Mouse (Mus musculus) C2C12 (cell line): Measurements from ENCODE around the gene Ttc9.

ENCODE experiments used
- CEBPB ChIP-seq: IDR thresholded peaks from one replicate; pipeline ENCODE4 v1.6.1; 2011; ENCODE audit warnings: low read depth, mild to moderate bottlenecking, control low read depth, moderate library complexity
- CTCF ChIP-seq: IDR thresholded peaks from one replicate; pipeline ENCODE4 v1.5.1; 2011; ENCODE audit not compliant: control insufficient read depth, insufficient read depth, insufficient read length
- FOSL1 ChIP-seq: IDR thresholded peaks from one replicate; pipeline ENCODE4 v1.8.0; 2011; ENCODE audit warnings: mild to moderate bottlenecking, low read length; ENCODE audit not compliant: poor library complexity, insufficient read depth, severe bottlenecking
- MAX ChIP-seq: IDR thresholded peaks from one replicate; pipeline ENCODE4 v1.6.1; 2011; ENCODE audit warnings: mild to moderate bottlenecking, control low read depth
- MYOD1 ChIP-seq: IDR thresholded peaks from one replicate; pipeline ENCODE4 v1.6.1; 2011; ENCODE audit warnings: low read depth; ENCODE audit not compliant: control insufficient read depth, insufficient read length
- USF1 ChIP-seq: IDR thresholded peaks from one replicate; pipeline ENCODE4 v1.6.1; 2011; ENCODE audit warnings: low read depth, mild to moderate bottlenecking, control low read depth, moderate library complexity

- TF ChIP-seq CTCF (no peak), FOSL1 (no peak), MAX (no peak), CEBPB (no peak), USF1 (no peak), MYOD1 (no peak)
Measured at GRCm38 (mm10) chr12:81653344-81653743, 22.3 kb downstream of the Ttc9 start.
